In genomic region chr12:31747301-31747700, GRCm38 (mm10) we compare ENCODE assay signal across 13 mouse cellular contexts. TPM values are rescaled to one million over a fixed set of nuclear protein-coding genes. Genes with fewer than 3 reads are reported as not detected.
DNase-seq lines count a peak whose midpoint lies in the region.
"Had no signal": no experiment of that assay in that cellular context is flagged by ENCODE, and none has a peak within 500 bp of the region (broad histone marks: within the 10 kb centered on the region; RNA-seq: fewer than 3 reads in every experiment).

No protein-coding gene starts in this region.

- DNase-seq in ES-CJ7 (ENCODE audit: low read depth, low spot score) (peak; percentile 60), R1 (ENCODE audit: low read depth, low spot score) (peak; percentile 58)
- no peak for DNase-seq in urinary bladder, postnatal 36 days (ENCODE audit: low spot score in 2 of 2)
- no peak for DNase-seq in kidney, postnatal 25 days
- DNase-seq in heart, postnatal 36 days: no peak
- DNase-seq: adrenal gland, adult 8-10 months; adrenal gland, postnatal 14 days; adrenal gland, postnatal 36 days; cerebellum, adult 11-12 months; cerebellum, adult 2 months; cerebellum, adult 9-10 months; cerebellum, postnatal 10 days; cerebellum, postnatal 25 days had no signal

- intact Hi-C loops in heart, postnatal 36 days (cut with DNase I): no loop called here

RNA-seq across cellular contexts. Expression of gene Gpr22, which starts 33.6 kb away (rescaled TPM):
- 10 to 100 TPM; 11.1 to 24.8 TPM for total RNA-seq in heart, postnatal 36 days (2021)

Comparison
In these comparisons a context has a peak if more than half of its experiments do, and no peak if none do; other contexts are left out.
1. DNase-seq: peak in ES-CJ7 (single experiment) and R1 (single experiment); none in urinary bladder, postnatal 36 days (0 of 2), kidney, postnatal 25 days (0 of 2) and heart, postnatal 36 days (0 of 2).